Mouse (Mus musculus) stomach, postnatal 0 days (tissue): ENCODE results near the gene Jmy.

ENCODE experiments used
- CTCF ChIP-seq: IDR thresholded peaks from 2 replicates; pipeline ENCODE4 v1.5.1; 2016; ENCODE audit warnings: antibody characterized with exemption, low read depth, mild to moderate bottlenecking, moderate library complexity
- EP300 ChIP-seq: optimal IDR thresholded peaks from 2 replicates; pipeline ENCODE3; 2016; ENCODE audit warnings: antibody characterized with exemption

DNA sequence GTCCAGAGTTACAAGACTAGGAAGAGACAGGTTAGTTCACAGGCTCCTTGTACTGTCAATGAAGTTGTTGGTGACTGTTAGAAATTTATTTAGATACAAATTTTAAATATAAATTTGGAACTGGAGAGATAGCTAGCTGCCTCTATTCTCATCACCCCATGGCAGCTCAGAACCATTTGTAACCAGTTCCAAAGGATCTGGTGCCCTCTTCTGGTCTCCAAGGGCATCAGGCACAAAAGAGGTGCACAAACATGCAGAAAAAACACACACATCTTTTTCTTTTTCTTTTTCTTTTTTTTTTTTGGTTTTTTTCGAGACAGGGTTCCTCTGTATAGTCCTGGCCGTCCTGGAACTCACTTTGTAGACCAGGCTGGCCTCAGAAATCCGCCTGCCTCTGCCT is 18.5 kb downstream of the Jmy start:
- peak; percentile 30; the same call in 1 of the 2 replicates for TF ChIP-seq CTCF
- TF ChIP-seq EP300 = no peak
